Mouse (Mus musculus): Measurements from ENCODE around the gene Prss23.

DNA sequence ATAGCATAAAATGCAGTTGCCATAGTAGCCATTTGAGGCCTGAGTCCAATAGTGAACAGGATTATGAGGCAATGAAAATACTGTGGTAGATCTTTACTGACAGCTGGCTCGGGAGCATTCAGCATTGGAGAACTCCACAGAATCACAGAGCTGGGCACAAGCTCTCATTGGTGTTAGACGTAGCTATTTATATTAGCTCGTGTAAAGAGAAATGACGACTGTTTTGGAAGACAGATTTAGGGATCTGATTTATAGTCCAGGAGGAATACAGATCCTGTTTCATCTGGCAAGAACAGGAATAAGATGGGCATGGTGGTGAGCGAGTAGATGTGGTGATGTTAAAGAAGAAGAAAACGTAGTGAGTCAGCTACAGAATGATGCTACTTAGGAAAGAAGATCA lies 12.4 kb upstream of the Prss23 start:
- TF ChIP-seq CTCF (IDR thresholded peaks at IDR 0.05) (no peak), EP300 (IDR thresholded peaks at IDR 0.05) (no peak)
